Mouse (Mus musculus) forebrain, postnatal 0 days (tissue): Measurements from ENCODE around the gene Hif1an. TPM values are rescaled to one million over a fixed set of nuclear protein-coding genes. Genes with fewer than 3 reads are reported as not detected.

Experiments
- ATAC-seq: fragments of 200-750 bp; cut with Nextera tagmentation; 2 replicates; pipeline ENCODE4 v1.8.0; 2017; ENCODE audit warnings: mild to moderate bottlenecking, moderate library complexity
- DNase-seq: peaks from one replicate; pipeline ENCODE4 v3.0.0-alpha.2; 2015
- H3K27ac ChIP-seq: fragments of 300-500 bp; sonication (generic); 2 replicates; pipeline ENCODE4 v1.5.1; 2014; ENCODE audit warnings: low read depth, mild to moderate bottlenecking, antibody characterized with exemption, low read length, moderate library complexity, mixed read lengths
- H3K27me3 ChIP-seq: fragments of 300-500 bp; sonication (generic); 2 replicates; pipeline ENCODE4 v1.6.1; 2014; ENCODE audit warnings: mild to moderate bottlenecking, low read length, mixed read lengths; ENCODE audit not compliant: insufficient read depth
- H3K36me3 ChIP-seq: fragments of 300-500 bp; sonication (generic); 2 replicates; pipeline ENCODE4 v1.6.1; 2014; ENCODE audit warnings: mild to moderate bottlenecking, moderate library complexity; ENCODE audit not compliant: insufficient read depth
- H3K4me1 ChIP-seq: fragments of 300-500 bp; sonication (generic); 2 replicates; pipeline ENCODE4 v1.6.1; 2014; ENCODE audit warnings: antibody characterized with exemption; ENCODE audit not compliant: insufficient read depth
- H3K4me2 ChIP-seq: fragments of 300-500 bp; sonication (generic); 2 replicates; pipeline ENCODE4 v1.6.1; 2014; ENCODE audit warnings: low read depth, mild to moderate bottlenecking, moderate library complexity
- H3K4me3 ChIP-seq: fragments of 300-500 bp; sonication (generic); 2 replicates; pipeline ENCODE4 v1.5.1; 2014; ENCODE audit warnings: low read depth, low read length, mixed read lengths
- H3K9ac ChIP-seq: fragments of 300-500 bp; sonication (generic); 2 replicates; pipeline ENCODE4 v1.6.1; 2014; ENCODE audit warnings: mild to moderate bottlenecking
- H3K9me3 ChIP-seq: fragments of 300-500 bp; sonication (generic); 2 replicates; pipeline ENCODE4 v1.6.1; 2016; ENCODE audit warnings: low read length
- CTCF ChIP-seq: sonication (generic); IDR thresholded peaks from 2 replicates; pipeline ENCODE4 v1.5.1; 2016; ENCODE audit warnings: antibody characterized with exemption, control low read depth, low read depth
- WGBS: fragments of 180-500 bp; shearing (Covaris S2); extraction: QIAGEN DNeasy Blood & Tissue Kit; methylation state at CpG from one replicate; pipeline ENCODE4 v1.1.7; 2014; 5-methylcytosine and 5-hydroxymethylcytosine counted together
- polyA plus RNA-seq: library from polyadenylated mRNA; unstranded; fragments of >200 nt; fragmentation: Nextera tagmentation; extraction: Ambion mirVana; gene quantifications from 2 replicates; pipeline ENCODE4 v1.2.1, GENCODE M21; 2015
- total RNA-seq: library from RNA; depleted of rRNA; stranded (reverse); fragments of >200 nt; gene quantifications from 2 replicates; pipeline ENCODE4 v1.2.3, GENCODE M21; 2014; rRNA removed

Gene Hif1an
- total RNA-seq (8.2 and 13.6 TPM in 2 replicates), polyA plus RNA-seq (8.1 and 15.6 TPM in 2 replicates)

DNA sequence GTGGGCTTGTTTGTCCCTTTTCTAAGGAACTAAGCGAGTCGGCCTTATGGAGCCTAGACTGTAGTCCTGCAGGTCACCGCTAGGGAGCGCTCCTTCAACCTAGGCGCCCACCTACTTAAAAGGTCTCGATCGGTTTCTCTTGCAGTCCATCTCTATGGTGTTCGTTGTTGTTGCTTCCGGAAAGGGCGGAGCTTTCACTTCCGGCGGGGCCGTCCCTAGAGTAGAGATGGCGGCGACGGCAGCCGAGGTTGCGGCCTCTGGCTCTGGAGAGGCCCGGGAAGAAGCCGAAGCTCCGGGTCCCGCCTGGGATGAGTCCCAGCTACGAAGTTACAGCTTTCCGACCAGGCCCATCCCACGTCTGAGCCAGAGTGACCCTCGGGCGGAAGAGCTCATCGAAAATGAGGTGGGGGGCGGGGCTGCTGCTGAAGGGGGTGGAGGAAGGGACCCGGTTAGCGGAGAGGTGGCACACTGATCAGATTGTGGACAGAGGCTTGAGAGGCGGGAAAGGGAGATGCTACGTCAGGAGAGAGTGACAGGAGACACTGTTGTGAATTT, at the start of gene Hif1an:
Gene Hif1an, plus strand, starts transcription at position 199 of the 555 bp plus-strand sequence.
- TF ChIP-seq CTCF: peak; percentile 95
- DNase-seq: peak; percentile 95
- Histone ChIP-seq H3K4me3 (peak within 1 kb of the TSS; percentile 81), H3K9me3 (no peaks in the 10 kb centered on the region), H3K27me3 (no peaks in the 10 kb centered on the region), H3K4me1 (peaks cover 11% of the 10 kb centered on the region), H3K36me3 (peaks cover 24% of the 10 kb centered on the region), H3K27ac (peak within 1 kb of the TSS; percentile 78), H3K9ac (peak within 1 kb of the TSS; percentile 69), H3K4me2 (peak within 1 kb of the TSS; percentile 59)
- peak; percentile 100 for ATAC-seq
- under 1% methylated on average over 33 of the region's 33 CpGs for WGBS

DNA sequence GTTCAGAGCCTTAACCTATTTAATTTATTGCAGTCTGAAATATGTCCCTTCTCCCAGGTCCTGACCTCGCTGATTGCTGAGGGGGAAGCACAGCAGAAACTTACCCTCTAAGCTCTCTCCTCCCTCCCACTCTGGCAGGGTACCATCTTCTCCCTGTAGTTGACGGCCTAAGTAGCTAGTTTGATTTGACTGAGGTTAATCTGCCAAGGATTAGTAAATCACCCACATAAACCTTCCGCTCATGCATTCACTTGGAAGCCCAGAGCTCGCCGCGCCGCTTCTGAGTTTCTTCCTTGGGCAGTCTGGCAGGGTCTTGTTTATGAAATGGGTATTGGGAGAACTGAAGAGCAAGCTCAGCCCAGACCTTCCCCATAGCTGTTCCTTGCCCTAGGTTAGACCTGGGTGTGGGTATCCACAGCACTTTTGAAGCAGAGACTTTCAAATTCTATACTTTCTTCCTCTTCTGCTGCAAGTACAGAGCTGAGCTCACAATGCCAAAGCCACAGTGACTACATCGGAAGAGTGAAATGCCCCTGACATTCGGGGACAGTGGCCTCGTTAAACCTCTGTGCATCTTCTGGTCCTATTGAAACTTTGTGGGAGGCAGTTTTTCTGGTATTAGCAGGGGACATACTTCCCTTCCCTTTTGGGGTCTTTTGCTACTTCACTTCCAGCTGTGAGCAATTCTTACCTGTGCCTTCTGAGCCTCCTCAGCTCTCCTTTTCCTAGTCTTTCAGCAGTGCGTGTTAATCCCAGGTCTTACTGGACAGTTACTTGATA, 49.4 kb upstream of the Hif1an start:
- WGBS: 9% methylated on average over 11 of the region's 11 CpGs
- no peak for ATAC-seq
- Histone ChIP-seq H3K4me2 (no peak overlapping the region), H3K36me3 (no peaks in the 10 kb centered on the region), H3K27me3 (peaks cover 85% of the 10 kb centered on the region), H3K9ac (no peak overlapping the region), H3K27ac (no peak overlapping the region), H3K9me3 (no peaks in the 10 kb centered on the region), H3K4me3 (no peak overlapping the region), H3K4me1 (peaks cover 8% of the 10 kb centered on the region; the same call in 1 of the 2 replicates)
- DNase-seq: no peak
- no peak for TF ChIP-seq CTCF

DNA sequence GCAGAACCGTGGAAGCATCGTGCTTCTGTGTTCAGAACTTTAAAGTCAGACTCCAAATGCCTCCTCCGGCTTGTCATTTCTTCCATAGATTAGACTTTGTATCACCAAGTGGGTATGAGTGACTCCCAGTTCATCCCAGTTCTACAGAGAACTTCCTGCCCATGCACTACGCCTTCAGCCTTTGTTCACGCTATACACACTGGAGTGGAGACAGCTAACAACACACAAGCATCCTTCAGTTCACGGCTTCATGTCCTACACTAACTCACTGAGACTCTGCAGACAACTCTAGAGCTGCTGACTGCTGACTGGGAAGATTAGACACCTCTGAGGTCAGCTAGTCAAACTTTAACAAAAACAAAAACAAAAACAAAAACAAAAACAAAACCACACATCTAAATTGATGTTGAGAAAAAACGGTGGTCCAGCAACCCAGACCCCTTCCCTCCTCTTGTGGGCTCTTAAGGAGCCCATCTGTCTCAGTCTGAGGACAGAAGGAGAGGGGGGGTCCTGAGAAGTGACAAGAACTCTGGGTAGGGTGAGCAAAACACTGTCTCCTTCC, 48.6 kb upstream of the Hif1an start:
- TF ChIP-seq CTCF: no peak
- H3K4me2 ChIP-seq: no peak overlapping the region
- no peak for ATAC-seq

DNA sequence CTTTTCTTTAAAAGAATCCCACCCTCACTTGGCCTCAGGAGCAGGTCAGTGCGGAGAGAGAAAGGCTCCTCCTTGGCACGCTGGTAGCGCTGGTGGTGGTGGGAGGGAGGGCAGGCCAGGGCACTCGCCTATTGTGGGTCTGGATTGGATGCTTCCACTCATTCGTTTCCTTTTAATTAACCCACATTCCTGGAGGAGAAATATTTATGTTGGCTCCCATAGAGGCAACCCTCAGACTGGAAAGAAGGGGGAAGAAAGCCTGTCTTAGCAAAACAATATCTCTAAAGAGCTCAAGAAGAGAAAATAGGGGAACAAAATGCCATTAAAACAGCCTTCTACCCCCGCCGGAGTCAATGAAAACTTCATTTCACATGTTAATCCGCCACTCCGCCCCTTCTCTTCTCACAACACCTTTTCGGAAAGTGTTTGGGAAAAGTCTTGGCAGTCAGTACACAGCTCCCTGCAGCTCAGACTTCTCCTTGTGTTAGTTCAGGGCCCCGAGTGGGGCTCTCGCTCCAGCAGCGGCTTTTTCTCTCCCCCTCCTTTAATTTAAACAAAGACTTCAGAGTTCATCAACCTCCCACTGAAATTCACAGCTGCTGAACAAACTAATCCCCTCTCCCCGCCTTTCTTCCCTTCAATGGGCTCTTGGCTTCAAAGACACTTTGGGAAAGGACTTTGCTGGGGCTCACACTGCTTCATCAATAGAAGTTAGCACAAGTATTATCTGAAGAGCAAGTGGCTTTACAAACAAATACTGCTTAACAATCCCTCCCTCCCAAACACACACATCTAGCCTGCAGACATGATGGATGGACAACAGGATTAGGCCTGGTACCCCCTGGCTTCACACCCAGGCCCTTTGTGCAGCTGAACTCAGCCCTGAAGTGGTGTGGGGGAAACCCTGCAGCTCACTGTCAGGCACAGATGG, 47.9 kb upstream of the Hif1an start:
- WGBS: 4% methylated on average over 14 of the region's 14 CpGs
- Histone ChIP-seq H3K9ac (no peak overlapping the region), H3K4me2 (no peak overlapping the region), H3K36me3 (no peaks in the 10 kb centered on the region), H3K9me3 (no peaks in the 10 kb centered on the region), H3K27ac (no peak overlapping the region), H3K27me3 (peaks cover 95% of the 10 kb centered on the region), H3K4me3 (no peak overlapping the region), H3K4me1 (peaks cover 8% of the 10 kb centered on the region; the same call in 1 of the 2 replicates)
- peak; percentile 81 for ATAC-seq
- peak; percentile 47 for DNase-seq
- TF ChIP-seq CTCF: no peak

More for the DNA sequence above, 48.6 kb upstream of the Hif1an start:
- Histone ChIP-seq H3K36me3 (no peaks in the 10 kb centered on the region), H3K27ac (no peak overlapping the region), H3K4me3 (no peak overlapping the region), H3K27me3 (peaks cover 92% of the 10 kb centered on the region), H3K9me3 (no peaks in the 10 kb centered on the region), H3K9ac (no peak overlapping the region), H3K4me1 (peaks cover 8% of the 10 kb centered on the region; the same call in 1 of the 2 replicates)
- 8% methylated on average over 7 of the region's 7 CpGs for WGBS
- DNase-seq: no peak

DNA sequence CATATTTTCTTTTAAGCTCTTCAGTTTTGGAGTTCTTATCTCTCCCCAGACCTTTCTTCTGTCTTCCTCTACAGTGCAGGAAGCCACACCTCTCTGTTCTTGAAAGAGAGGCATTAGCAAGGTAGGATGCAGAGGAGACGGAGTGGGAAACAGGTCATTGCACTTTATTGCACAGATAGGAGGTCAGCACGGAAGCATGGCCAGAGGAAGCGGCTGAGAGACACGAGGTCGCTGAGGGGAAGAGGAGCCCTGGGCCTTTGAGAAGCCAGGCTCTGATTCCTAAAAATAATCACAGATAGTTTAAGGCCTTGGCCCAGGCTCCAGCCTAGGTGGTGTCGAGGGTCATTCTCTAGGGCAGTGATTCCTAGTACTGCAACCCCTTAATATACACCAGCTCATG, 46.9 kb upstream of the Hif1an start:
- 27% methylated on average over 6 of the region's 6 CpGs for WGBS
- H3K4me1 ChIP-seq: peaks cover 8% of the 10 kb centered on the region; the same call in 1 of the 2 replicates

DNA sequence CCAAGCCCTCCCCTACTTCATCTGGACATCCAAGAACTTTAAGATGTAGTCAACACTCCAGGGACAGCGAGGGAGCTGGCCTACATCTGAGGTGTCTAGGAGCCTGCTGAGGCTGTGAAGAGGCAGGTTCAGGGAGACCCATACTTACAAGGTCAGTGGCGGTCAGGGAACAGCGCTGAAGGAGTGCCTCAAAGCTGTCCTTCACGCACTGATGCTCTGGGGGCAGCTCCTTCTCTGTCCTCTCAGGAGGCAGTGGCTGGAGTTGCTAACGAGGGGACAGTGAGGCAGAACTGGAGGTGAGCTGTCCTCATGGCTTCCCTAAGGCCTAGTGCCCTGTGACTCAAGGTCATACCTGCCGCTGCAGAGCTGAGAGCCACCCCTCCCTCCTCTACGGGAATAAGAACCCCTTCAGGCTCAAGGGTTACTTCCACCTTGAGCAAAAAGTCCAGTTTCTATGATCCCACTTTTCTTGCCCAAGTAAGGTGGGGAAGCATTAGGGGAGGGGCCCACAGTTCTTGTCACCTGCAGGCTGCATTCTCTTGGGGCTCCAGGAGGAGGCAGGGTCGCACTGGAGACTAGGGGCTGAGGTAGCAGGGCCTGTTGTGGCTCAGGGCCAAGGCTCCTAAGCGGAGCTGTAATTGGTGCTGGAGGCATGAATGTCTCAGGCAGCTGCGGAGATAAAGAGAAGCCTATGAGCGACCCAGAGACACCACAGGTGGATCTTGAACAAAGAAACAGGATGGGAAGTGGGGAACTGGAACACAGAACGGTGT, 44.5 kb upstream of the Hif1an start:
- no peak overlapping the region for H3K4me3 ChIP-seq
- no peak overlapping the region for H3K9ac ChIP-seq
- DNase-seq: no peak
- no peak overlapping the region for H3K4me2 ChIP-seq
- no peak for ATAC-seq
- peaks cover 68% of the 10 kb centered on the region for H3K27me3 ChIP-seq
- no peaks in the 10 kb centered on the region for H3K9me3 ChIP-seq
- no peaks in the 10 kb centered on the region for H3K4me1 ChIP-seq
- TF ChIP-seq CTCF: peak; percentile 22; the same call in 1 of the 2 replicates
- no peaks in the 10 kb centered on the region for H3K36me3 ChIP-seq
- 42% methylated on average over 12 of the region's 12 CpGs for WGBS
- no peak overlapping the region for H3K27ac ChIP-seq

More for the DNA sequence above, 46.9 kb upstream of the Hif1an start:
- H3K27ac ChIP-seq: no peak overlapping the region
- no peak overlapping the region for H3K4me2 ChIP-seq
- H3K9ac ChIP-seq: no peak overlapping the region
- no peaks in the 10 kb centered on the region for H3K9me3 ChIP-seq
- H3K27me3 ChIP-seq: peaks cover 91% of the 10 kb centered on the region
- no peaks in the 10 kb centered on the region for H3K36me3 ChIP-seq
- no peak overlapping the region for H3K4me3 ChIP-seq
- DNase-seq (no peak), ATAC-seq (no peak)
- no peak for TF ChIP-seq CTCF
